Mouse (Mus musculus) liver, embryonic 11.5 days (tissue): Measurements from ENCODE around the gene Olfr434. TPM values are rescaled to one million over a fixed set of nuclear protein-coding genes. Genes with fewer than 3 reads are reported as not detected.
"Not testable (repeated sequence)": the region's sequence is repeated elsewhere in the genome, so short reads cannot be mapped to it uniquely, and the experiment has no call there.

Experiments used
- ATAC-seq: fragments of 200-750 bp; cut with Nextera tagmentation; replicated peaks from 2 replicates; pipeline ENCODE4 v1.8.0; 2017; ENCODE audit warnings: moderate number of reproducible peaks, mild to moderate bottlenecking, moderate TSS enrichment, moderate library complexity; ENCODE audit not compliant: low FRiP score
- DNase-seq: peaks from one replicate; pipeline ENCODE4 v3.0.0-alpha.2; 2017; ENCODE audit warnings: low spot score
- H3K27ac ChIP-seq: fragments of 300-500 bp; sonication (generic); 2 replicates; pipeline ENCODE4 v1.5.1; 2014; ENCODE audit warnings: mild to moderate bottlenecking, low read depth, low read length, control low read depth
- H3K27me3 ChIP-seq: fragments of 300-500 bp; sonication (generic); replicated peaks from 2 replicates; pipeline ENCODE4 v1.6.1; 2014; ENCODE audit warnings: low read length, mixed read lengths; ENCODE audit not compliant: control insufficient read depth, insufficient read depth
- H3K36me3 ChIP-seq: fragments of 300-500 bp; sonication (generic); 2 replicates; pipeline ENCODE4 v1.6.1; 2014; ENCODE audit warnings: mild to moderate bottlenecking, low read length, moderate library complexity, mixed read lengths; ENCODE audit not compliant: control insufficient read depth, insufficient read depth
- H3K4me1 ChIP-seq: fragments of 300-500 bp; sonication (generic); replicated peaks from 2 replicates; pipeline ENCODE4 v1.6.1; 2014; ENCODE audit warnings: low read length, mixed read lengths; ENCODE audit not compliant: control insufficient read depth, insufficient read depth
- H3K4me2 ChIP-seq: fragments of 300-500 bp; sonication (generic); 2 replicates; pipeline ENCODE4 v1.6.1; 2014; ENCODE audit warnings: mild to moderate bottlenecking, control low read depth, moderate library complexity
- H3K4me3 ChIP-seq: fragments of 300-500 bp; sonication (generic); 2 replicates; pipeline ENCODE4 v1.5.1; 2014; ENCODE audit warnings: low read depth, low read length, control low read depth
- H3K9ac ChIP-seq: fragments of 300-500 bp; sonication (generic); 2 replicates; pipeline ENCODE4 v1.6.1; 2014; ENCODE audit warnings: low read depth, low read length, control low read depth
- H3K9me3 ChIP-seq: fragments of 300-500 bp; sonication (generic); 2 replicates; pipeline ENCODE4 v1.6.1; 2016; ENCODE audit warnings: low read length, inconsistent platforms, mixed read lengths; ENCODE audit not compliant: control insufficient read depth
- WGBS: fragments of 180-500 bp; shearing (Covaris S2); extraction: QIAGEN DNeasy Blood & Tissue Kit; methylation state at CpG from one replicate; pipeline ENCODE4 v1.1.7; 2014; 5-methylcytosine and 5-hydroxymethylcytosine counted together
- polyA plus RNA-seq: library from polyadenylated mRNA; unstranded; fragments of >200 nt; fragmentation: Nextera tagmentation; extraction: Ambion mirVana; gene quantifications from 2 replicates; pipeline ENCODE4 v1.2.1, GENCODE M21; 2014

Gene Olfr434
- polyA plus RNA-seq, 1 experiment from 2014 or later, result not detected

- 48% methylated on average over 2 of the region's 2 CpGs for WGBS
- Histone ChIP-seq H3K27me3 (no peaks in the 10 kb centered on the region), H3K36me3 (no peaks in the 10 kb centered on the region), H3K4me2 (no peak overlapping the region), H3K9me3 (no peaks in the 10 kb centered on the region), H3K4me3 (no peak overlapping the region), H3K27ac (no peak overlapping the region), H3K9ac (no peak overlapping the region), H3K4me1 (no peaks in the 10 kb centered on the region)
- ATAC-seq (no peak), DNase-seq (no peak)
Observed at GRCm38 (mm10) chr6:43205355-43205754, 7.5 kb upstream of the Olfr434 start.

- H3K9me3 ChIP-seq, H3K36me3 ChIP-seq, H3K27me3 ChIP-seq, H3K9ac ChIP-seq, H3K27ac ChIP-seq, ATAC-seq, H3K4me2 ChIP-seq, DNase-seq, H3K4me3 ChIP-seq, H3K4me1 ChIP-seq: not testable (repeated sequence)
- WGBS, result 67% methylated on average over 1 of the region's 1 CpGs
Observed at GRCm38 (mm10) chr6:43231255-43231654, 18.4 kb downstream of the Olfr434 start, which contains the start of gene Olfr47. Gene Olfr47, plus strand, starts transcription at chr6:43231529.

- DNase-seq, result no peak
- H3K36me3 ChIP-seq, result no peaks in the 10 kb centered on the region
- H3K4me1 ChIP-seq, result no peaks in the 10 kb centered on the region
- ATAC-seq, result no peak
- H3K9me3 ChIP-seq, result no peaks in the 10 kb centered on the region
- H3K4me2 ChIP-seq, result no peak overlapping the region
- no peak overlapping the region for H3K9ac ChIP-seq
- H3K4me3 ChIP-seq, result no peak overlapping the region
- WGBS, result 7% methylated on average over 4 of the region's 4 CpGs
- H3K27me3 ChIP-seq, result no peaks in the 10 kb centered on the region
- H3K27ac ChIP-seq, result no peak overlapping the region
Observed at GRCm38 (mm10) chr6:43242061-43242460, 29.2 kb downstream of the Olfr434 start.

- DNase-seq (no peak), ATAC-seq (no peak)
- Histone ChIP-seq H3K4me2 (no peak overlapping the region), H3K27ac (no peak overlapping the region), H3K4me3 (no peak overlapping the region), H3K36me3 (no peaks in the 10 kb centered on the region), H3K9me3 (no peaks in the 10 kb centered on the region), H3K9ac (no peak overlapping the region), H3K27me3 (no peaks in the 10 kb centered on the region), H3K4me1 (no peaks in the 10 kb centered on the region)
- 54% methylated on average over 3 of the region's 3 CpGs for WGBS
Observed at GRCm38 (mm10) chr6:43247396-43247795, 34.6 kb downstream of the Olfr434 start.

GRCm38 (mm10) chr6:43252994-43253393 lies 40.2 kb downstream of the Olfr434 start:
- no peaks in the 10 kb centered on the region for H3K4me1 ChIP-seq
- H3K27me3 ChIP-seq, result no peaks in the 10 kb centered on the region
- DNase-seq, result no peak
- no peak for ATAC-seq
- no peaks in the 10 kb centered on the region for H3K36me3 ChIP-seq
- no peaks in the 10 kb centered on the region for H3K9me3 ChIP-seq
- 52% methylated on average over 1 of the region's 1 CpGs for WGBS
- H3K27ac ChIP-seq, result no peak overlapping the region
- H3K4me2 ChIP-seq, result no peak overlapping the region
- no peak overlapping the region for H3K9ac ChIP-seq
- H3K4me3 ChIP-seq, result no peak overlapping the region

- 53% methylated on average over 7 of the region's 7 CpGs for WGBS
- H3K4me3 ChIP-seq, result no peak overlapping the region
- H3K4me1 ChIP-seq, result no peaks in the 10 kb centered on the region
- H3K27me3 ChIP-seq, result no peaks in the 10 kb centered on the region
- H3K9ac ChIP-seq, result no peak overlapping the region
- ATAC-seq (0 out of 2 replicates have a peak, but pooled peaks have one; percentile 36), DNase-seq (no peak)
- no peaks in the 10 kb centered on the region for H3K9me3 ChIP-seq
- H3K36me3 ChIP-seq, result no peaks in the 10 kb centered on the region
- H3K4me2 ChIP-seq, result no peak overlapping the region
- no peak overlapping the region for H3K27ac ChIP-seq
Observed at GRCm38 (mm10) chr6:43254193-43254926, 41.5 kb downstream of the Olfr434 start.

GRCm38 (mm10) chr6:43260756-43261155 lies 47.9 kb downstream of the Olfr434 start:
- ATAC-seq, result no peak

GRCm38 (mm10) chr6:43265363-43266041 lies 52.7 kb downstream of the Olfr434 start, which contains the start of gene Arhgef5:
Gene Arhgef5, plus strand, starts transcription at chr6:43265582.
- WGBS, result 1% methylated on average over 40 of the region's 48 CpGs
- Histone ChIP-seq H3K9me3 (no peaks in the 10 kb centered on the region), H3K4me3 (peak within 1 kb of the TSS; percentile 62), H3K27me3 (peaks cover 6% of the 10 kb centered on the region), H3K36me3 (no peaks in the 10 kb centered on the region), H3K9ac (peak within 1 kb of the TSS; percentile 62), H3K4me2 (peak within 1 kb of the TSS; percentile 79), H3K4me1 (no peaks in the 10 kb centered on the region), H3K27ac (no peak within 1 kb of the TSS; the same call in 1 of the 2 replicates)
- DNase-seq (peak; percentile 57), ATAC-seq (peak; percentile 64)

More at GRCm38 (mm10) chr6:43260756-43261155, 47.9 kb downstream of the Olfr434 start:
- Histone ChIP-seq H3K9me3 (no peaks in the 10 kb centered on the region), H3K27ac (no peak overlapping the region), H3K4me3 (no peak overlapping the region), H3K4me2 (no peak overlapping the region), H3K4me1 (no peaks in the 10 kb centered on the region), H3K9ac (no peak overlapping the region), H3K27me3 (peaks cover 6% of the 10 kb centered on the region), H3K36me3 (no peaks in the 10 kb centered on the region)
- WGBS, result 61% methylated on average over 2 of the region's 2 CpGs
- DNase-seq, result no peak
